Comparison of ENCODE assay signal across 16 mouse cellular contexts in genomic region chr6:39040451-39040850, GRCm38 (mm10).
"Had no signal": no experiment of that assay in that cellular context is flagged by ENCODE, and none has a peak within 500 bp of the region (broad histone marks: within the 10 kb centered on the region; RNA-seq: fewer than 3 reads in every experiment).

No protein-coding gene starts in this region.

- H3K36me3 ChIP-seq: intestine, embryonic 15.5 days; limb, embryonic 10.5 days; midbrain, embryonic 10.5 days; neural tube, embryonic 15.5 days; stomach, embryonic 15.5 days had no signal

- H3K27me3 ChIP-seq: intestine, embryonic 15.5 days; neural tube, embryonic 15.5 days; stomach, embryonic 15.5 days had no signal

- DNase-seq: kidney, adult 18-20 months; kidney, postnatal 10 days; kidney, postnatal 4 days; lung, embryonic 14.5 days; lung, postnatal 10 days; lung, postnatal 4 days; midbrain, embryonic 14.5 days; thymus, postnatal 4 days had no signal

- H3K27ac ChIP-seq: intestine, embryonic 15.5 days; layer of hippocampus, adult 2 months; midbrain, embryonic 10.5 days; neural tube, embryonic 15.5 days; stomach, embryonic 15.5 days had no signal

- ATAC-seq: intestine, embryonic 15.5 days had no signal

- H3K4me3 ChIP-seq: intestine, embryonic 15.5 days; layer of hippocampus, adult 2 months; limb, embryonic 10.5 days; midbrain, embryonic 10.5 days; myocyte; neural tube, embryonic 15.5 days; stomach, embryonic 15.5 days had no signal

- H3K4me1 ChIP-seq: stomach, embryonic 15.5 days had no signal

- H3K9ac ChIP-seq: intestine, embryonic 15.5 days; lung, embryonic 14.5 days; neural tube, embryonic 15.5 days; stomach, embryonic 15.5 days had no signal

- H3K4me2 ChIP-seq: intestine, embryonic 15.5 days; liver, embryonic 11.5 days; lung, embryonic 14.5 days; neural tube, embryonic 15.5 days; stomach, embryonic 15.5 days had no signal

- H3K9me3 ChIP-seq: intestine, embryonic 15.5 days; limb, embryonic 10.5 days; midbrain, embryonic 10.5 days; neural tube, embryonic 15.5 days; stomach, embryonic 15.5 days had no signal
